Mouse (Mus musculus): ENCODE results near the gene Dst. TPM values are rescaled to one million over a fixed set of nuclear protein-coding genes. Genes with fewer than 3 reads are reported as not detected.

Dst gene
- total RNA-seq, 2 experiments from 2014 or later: 291 to 304 TPM

GRCm38 (mm10) chr1:34276756-34277155, 368.7 kb downstream of the Dst start:
- TF ChIP-seq CTCF (IDR thresholded peaks at IDR 0.05): no peak
- H3K4me3 ChIP-seq: no peak overlapping the region
- DNase-seq: no peak
- no peak overlapping the region for H3K27ac ChIP-seq
- intact Hi-C loops (cut with DNase I): loop anchor here (5.0 kb wide), 1 partner anchor 59 kb away; no protein-coding TSS in a partner anchor

GRCm38 (mm10) chr1:34277259-34277658, 369.2 kb downstream of the Dst start:
- no peak for TF ChIP-seq CTCF (IDR thresholded peaks at IDR 0.05)
- DNase-seq: no peak
- no peak overlapping the region for H3K27ac ChIP-seq
- no peak overlapping the region for H3K4me3 ChIP-seq
- intact Hi-C loops (cut with DNase I): loop anchor here (5.0 kb wide), 1 partner anchor 60 kb away; no protein-coding TSS in a partner anchor

GRCm38 (mm10) chr1:34283502-34283901, 375.5 kb downstream of the Dst start:
- no peak for TF ChIP-seq CTCF (IDR thresholded peaks at IDR 0.05)
- intact Hi-C loops (cut with DNase I): no loop called here
- H3K27ac ChIP-seq: no peak overlapping the region
- no peak overlapping the region for H3K4me3 ChIP-seq
- DNase-seq: no peak

GRCm38 (mm10) chr1:34284979-34285378, 377.0 kb downstream of the Dst start:
- TF ChIP-seq CTCF (IDR thresholded peaks at IDR 0.05): no peak
- Histone ChIP-seq H3K27ac (no peak overlapping the region), H3K4me3 (no peak overlapping the region)
- no peak for DNase-seq
- intact Hi-C loops (cut with DNase I): loop anchor here (5.0 kb wide), 1 partner anchor 63 kb away; no protein-coding TSS in a partner anchor

- TF ChIP-seq CTCF (IDR thresholded peaks at IDR 0.05): no peak
- Histone ChIP-seq H3K27ac (no peak overlapping the region), H3K4me3 (no peak overlapping the region)
- no peak for DNase-seq
- intact Hi-C loops (cut with DNase I): loop anchor here (5.0 kb wide), 1 partner anchor 65 kb away; no protein-coding TSS in a partner anchor
Measured at GRCm38 (mm10) chr1:34287731-34288130, 379.7 kb downstream of the Dst start.

- TF ChIP-seq CTCF (IDR thresholded peaks at IDR 0.05): no peak
- no peak for DNase-seq
- H3K27ac ChIP-seq: peak overlapping the region; percentile 28
- intact Hi-C loops (cut with DNase I): loop anchor here (5.0 kb wide), 1 partner anchor 66 kb away; no protein-coding TSS in a partner anchor
- no peak overlapping the region for H3K4me3 ChIP-seq
Measured at GRCm38 (mm10) chr1:34288181-34288580, 380.2 kb downstream of the Dst start.

- no peak for TF ChIP-seq CTCF (IDR thresholded peaks at IDR 0.05)
- intact Hi-C loops (cut with DNase I): loop anchor here (5.0 kb wide), 1 partner anchor 67 kb away; no protein-coding TSS in a partner anchor
- no peak for DNase-seq
- no peak overlapping the region for H3K4me3 ChIP-seq
- peak overlapping the region; percentile 71 for H3K27ac ChIP-seq
Measured at GRCm38 (mm10) chr1:34288721-34289471, 380.9 kb downstream of the Dst start.

- Histone ChIP-seq H3K27ac (peak overlapping the region; percentile 71), H3K4me3 (no peak overlapping the region)
- no peak for DNase-seq
- intact Hi-C loops (cut with DNase I): loop anchor here (5.0 kb wide), 1 partner anchor 67 kb away; no protein-coding TSS in a partner anchor
- no peak for TF ChIP-seq CTCF (IDR thresholded peaks at IDR 0.05)
Measured at GRCm38 (mm10) chr1:34289472-34289748, 381.4 kb downstream of the Dst start.

- DNase-seq: peak; percentile 74
- intact Hi-C loops (cut with DNase I): loop anchor here (5.0 kb wide), 1 partner anchor 122 kb away; no protein-coding TSS in a partner anchor
- Histone ChIP-seq H3K27ac (peak overlapping the region; percentile 71), H3K4me3 (peak overlapping the region; percentile 19)
- TF ChIP-seq CTCF (IDR thresholded peaks at IDR 0.05): no peak
Measured at GRCm38 (mm10) chr1:34290321-34290720, 382.3 kb downstream of the Dst start.

GRCm38 (mm10) chr1:34293198-34293597, 385.2 kb downstream of the Dst start:
- intact Hi-C loops (cut with DNase I): loop anchor here (5.0 kb wide), 1 partner anchor 119 kb away; no protein-coding TSS in a partner anchor
- DNase-seq: no peak
- Histone ChIP-seq H3K27ac (no peak overlapping the region), H3K4me3 (no peak overlapping the region)
- TF ChIP-seq CTCF (IDR thresholded peaks at IDR 0.05): no peak

GRCm38 (mm10) chr1:34297636-34298035, 389.6 kb downstream of the Dst start:
- DNase-seq: no peak
- no peak for TF ChIP-seq CTCF (IDR thresholded peaks at IDR 0.05)
- no peak overlapping the region for H3K4me3 ChIP-seq
- no peak overlapping the region for H3K27ac ChIP-seq
- intact Hi-C loops (cut with DNase I): no loop called here

- Histone ChIP-seq H3K4me3 (no peak overlapping the region), H3K27ac (no peak overlapping the region)
- DNase-seq: no peak
- no peak for TF ChIP-seq CTCF (IDR thresholded peaks at IDR 0.05)
- intact Hi-C loops (cut with DNase I): no loop called here
Measured at GRCm38 (mm10) chr1:34298631-34299184, 390.7 kb downstream of the Dst start.

GRCm38 (mm10) chr1:34299507-34299906, 391.5 kb downstream of the Dst start:
- intact Hi-C loops (cut with DNase I): no loop called here

More at GRCm38 (mm10) chr1:34299507-34299906, 391.5 kb downstream of the Dst start:
- H3K4me3 ChIP-seq: no peak overlapping the region
- no peak for TF ChIP-seq CTCF (IDR thresholded peaks at IDR 0.05)
- DNase-seq: no peak
- H3K27ac ChIP-seq: no peak overlapping the region

Measured in gastrocnemius, adult 2 months (tissue).